Mouse (Mus musculus) small intestine, adult 2 months (tissue): ENCODE data around the gene Slc22a21. TPM values are rescaled to one million over a fixed set of nuclear protein-coding genes. Genes with fewer than 3 reads are reported as not detected.

ENCODE experiments used
- H3K27ac ChIP-seq: fragments of 200-500 bp; 2 replicates; pipeline ENCODE4 v1.5.1; 2012; ENCODE audit warnings: low read depth, low read length, control low read depth, inconsistent platforms; ENCODE audit not compliant: insufficient read depth
- H3K27me3 ChIP-seq: fragments of 200-500 bp; 2 replicates; pipeline ENCODE4 v1.6.1; 2012; ENCODE audit warnings: mild to moderate bottlenecking, moderate library complexity, low read length, inconsistent platforms; ENCODE audit not compliant: control insufficient read depth, insufficient read depth
- H3K36me3 ChIP-seq: fragments of 200-500 bp; 2 replicates; pipeline ENCODE4 v1.6.1; 2012; ENCODE audit warnings: mild to moderate bottlenecking, low read length, control low read depth, inconsistent platforms; ENCODE audit not compliant: control insufficient read depth, insufficient read depth
- H3K4me1 ChIP-seq: fragments of 200-500 bp; 2 replicates; pipeline ENCODE4 v1.6.1; 2012; ENCODE audit warnings: low read length, inconsistent platforms, mixed read lengths; ENCODE audit not compliant: control insufficient read depth, insufficient read depth, insufficient read length
- H3K4me3 ChIP-seq: fragments of 200-500 bp; 2 replicates; pipeline ENCODE4 v1.5.1; 2012; ENCODE audit warnings: low read depth, mild to moderate bottlenecking, control low read depth, inconsistent platforms, low read length, moderate library complexity
- CTCF ChIP-seq: fragments of 200-500 bp; IDR thresholded peaks from 2 replicates; pipeline ENCODE4 v1.5.1; 2012; ENCODE audit warnings: low read depth, mild to moderate bottlenecking, control low read depth, inconsistent platforms, low read length, moderate library complexity, mixed read lengths; ENCODE audit not compliant: insufficient replicate concordance, insufficient read length; ENCODE audit errors: extremely low read depth
- POLR2A ChIP-seq: fragments of 200-500 bp; IDR thresholded peaks from 2 replicates; pipeline ENCODE4 v1.6.1; 2012; ENCODE audit warnings: low read depth, mild to moderate bottlenecking, control low read depth, inconsistent platforms, low read length, moderate library complexity
- WGBS: fragments of 180-500 bp; shearing (Covaris S2); methylation state at CpG from one replicate; pipeline ENCODE4 v1.1.7; 2018; 5-methylcytosine and 5-hydroxymethylcytosine counted together
- polyA plus RNA-seq: library from polyadenylated mRNA; depleted of rRNA; stranded (reverse); fragments of >200 nt; gene quantifications from 2 replicates; pipeline ENCODE4 v1.2.3, GENCODE M21; 2012

The Slc22a21 gene
- polyA plus RNA-seq, 1 experiment = 7.6 TPM

DNA sequence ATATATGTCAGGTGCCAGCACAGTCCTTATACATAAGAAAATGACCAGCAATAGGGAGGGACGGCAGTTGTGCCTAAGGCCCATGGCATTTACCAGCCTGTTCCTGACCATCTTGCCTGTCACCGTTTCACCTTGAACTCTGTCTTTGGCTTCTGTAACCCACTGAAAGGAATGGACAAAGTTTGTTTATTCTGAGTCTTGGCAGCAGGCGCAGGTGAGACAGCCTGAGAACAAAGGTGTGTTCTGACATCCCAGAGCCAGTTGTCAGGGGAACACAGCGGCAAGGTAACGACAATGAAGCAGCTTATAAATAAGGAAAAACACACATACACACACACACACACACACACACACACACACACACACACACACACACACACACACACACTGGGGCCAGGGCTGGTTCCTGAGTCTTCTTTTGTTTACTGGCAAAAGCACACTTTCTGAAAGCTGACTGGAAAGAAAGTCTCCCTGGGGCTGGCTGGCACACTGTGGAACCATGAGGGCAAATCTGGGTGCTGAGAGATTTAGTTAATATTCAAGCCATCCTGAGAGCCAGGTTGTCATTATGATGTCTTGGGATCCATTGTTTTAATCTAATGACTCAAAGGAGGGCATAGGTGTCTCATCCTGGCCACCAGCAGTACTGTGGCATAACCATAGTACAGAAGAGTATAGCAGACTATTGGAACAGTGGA is 41.4 kb upstream of the Slc22a21 start:
- 38% methylated on average over 5 of the region's 5 CpGs for WGBS
- Histone ChIP-seq H3K4me1 (peaks cover 25% of the 10 kb centered on the region), H3K36me3 (no peaks in the 10 kb centered on the region), H3K4me3 (no peak overlapping the region), H3K27ac (peak overlapping the region; percentile 63), H3K27me3 (no peaks in the 10 kb centered on the region)
- TF ChIP-seq CTCF (no peak), POLR2A (no peak)

- WGBS = 87% methylated on average over 3 of the region's 3 CpGs
- H3K4me1 ChIP-seq = peaks cover 17% of the 10 kb centered on the region
- no peaks in the 10 kb centered on the region for H3K27me3 ChIP-seq
- H3K27ac ChIP-seq = no peak overlapping the region
- no peak overlapping the region for H3K4me3 ChIP-seq
- no peaks in the 10 kb centered on the region for H3K36me3 ChIP-seq
- TF ChIP-seq CTCF (no peak), POLR2A (no peak)
Measured at GRCm38 (mm10) chr11:54018893-54019732, 39.0 kb upstream of the Slc22a21 start.

GRCm38 (mm10) chr11:54017596-54017995 is 37.5 kb upstream of the Slc22a21 start:
- Histone ChIP-seq H3K27ac (no peak overlapping the region), H3K36me3 (no peaks in the 10 kb centered on the region), H3K4me3 (no peak overlapping the region), H3K27me3 (no peaks in the 10 kb centered on the region), H3K4me1 (peaks cover 10% of the 10 kb centered on the region)
- WGBS = 75% methylated on average over 4 of the region's 4 CpGs
- TF ChIP-seq CTCF = no peak
- TF ChIP-seq POLR2A = no peak

- TF ChIP-seq POLR2A (no peak), CTCF (no peak)
- H3K27ac ChIP-seq = no peak overlapping the region
- WGBS = 87% methylated on average over 8 of the region's 8 CpGs
- H3K4me3 ChIP-seq = no peak overlapping the region
- no peaks in the 10 kb centered on the region for H3K27me3 ChIP-seq
- no peaks in the 10 kb centered on the region for H3K36me3 ChIP-seq
- peaks cover 3% of the 10 kb centered on the region; the same call in 1 of the 2 replicates for H3K4me1 ChIP-seq
Measured at GRCm38 (mm10) chr11:54016051-54016450, 35.9 kb upstream of the Slc22a21 start.

DNA sequence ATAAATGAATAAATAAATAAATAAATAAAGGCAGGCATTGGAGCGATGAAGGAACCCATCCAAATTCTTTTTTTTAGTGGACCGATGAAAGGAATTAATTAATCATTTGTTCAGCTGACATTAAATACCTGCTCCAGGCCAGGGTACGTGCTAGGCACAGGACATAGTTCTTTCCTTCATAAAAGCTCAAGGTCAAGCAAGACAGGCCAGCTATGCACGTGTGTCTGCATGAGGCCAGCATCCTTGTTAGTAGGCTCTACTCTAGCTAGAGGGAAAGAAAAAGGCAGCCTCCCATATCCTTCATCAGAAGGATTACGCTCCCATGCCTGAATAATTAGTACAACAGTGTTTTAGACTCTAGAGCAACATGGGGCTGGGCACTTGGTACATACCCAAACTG is 32.8 kb upstream of the Slc22a21 start:
- H3K36me3 ChIP-seq = no peaks in the 10 kb centered on the region
- H3K27me3 ChIP-seq = no peaks in the 10 kb centered on the region
- 91% methylated on average over 5 of the region's 5 CpGs for WGBS
- H3K4me1 ChIP-seq = no peaks in the 10 kb centered on the region
- H3K4me3 ChIP-seq = no peak overlapping the region
- TF ChIP-seq POLR2A = no peak
- TF ChIP-seq CTCF = no peak
- H3K27ac ChIP-seq = no peak overlapping the region

DNA sequence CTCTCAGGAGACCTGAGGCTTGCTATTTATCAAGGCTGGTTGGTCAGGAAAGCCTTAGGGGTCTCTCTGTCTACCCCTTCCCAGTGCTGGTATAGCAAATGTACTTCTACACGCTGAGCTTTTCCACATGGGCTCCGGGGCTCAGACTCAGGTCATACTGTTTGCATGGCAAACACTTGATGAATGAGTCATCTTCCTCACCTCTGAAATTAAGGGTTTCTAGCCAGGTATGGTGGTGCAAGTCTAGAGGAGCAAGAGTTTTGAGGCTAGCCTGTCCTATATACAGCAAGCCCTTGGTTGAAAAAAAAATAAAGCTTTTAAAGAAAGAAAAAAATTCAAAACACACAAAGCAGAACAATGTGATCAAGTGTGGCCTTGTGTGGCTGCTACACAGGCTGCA is 31.1 kb upstream of the Slc22a21 start:
- no peaks in the 10 kb centered on the region for H3K36me3 ChIP-seq
- 0 out of 2 replicates have a peak, but pooled peaks cover 2% of the 10 kb centered on the region for H3K4me1 ChIP-seq
- H3K27me3 ChIP-seq = no peaks in the 10 kb centered on the region
- H3K27ac ChIP-seq = no peak overlapping the region
- TF ChIP-seq POLR2A (no peak), CTCF (no peak)
- no peak overlapping the region for H3K4me3 ChIP-seq
- 47% methylated on average over 2 of the region's 2 CpGs for WGBS

- Histone ChIP-seq H3K27me3 (no peaks in the 10 kb centered on the region), H3K4me1 (peaks cover 10% of the 10 kb centered on the region; the same call in 1 of the 2 replicates), H3K36me3 (no peaks in the 10 kb centered on the region), H3K27ac (no peak overlapping the region), H3K4me3 (no peak overlapping the region)
- WGBS = 80% methylated on average over 10 of the region's 10 CpGs
- TF ChIP-seq CTCF (no peak), POLR2A (no peak)
Measured at GRCm38 (mm10) chr11:54008416-54008920, 28.3 kb upstream of the Slc22a21 start.
